Mouse (Mus musculus): ENCODE results near the gene 9230102O04Rik. TPM values are rescaled to one million over a fixed set of nuclear protein-coding genes. Genes with fewer than 3 reads are reported as not detected.

Gene 9230102O04Rik
- total and polyA plus RNA-seq, 3 experiments: 4.9 to 13.6 (median 5.0) TPM

- no peak for TF ChIP-seq CTCF (IDR thresholded peaks at IDR 0.05; ENCODE audit: low read depth, low read length)
- no peak for TF ChIP-seq POLR2AphosphoS5 (IDR thresholded peaks at IDR 0.05; ENCODE audit: insufficient replicate concordance, low read depth, low read length)
- no peak for TF ChIP-seq GATA1 (IDR thresholded peaks at IDR 0.05; ENCODE audit: borderline replicate concordance, low read length)
- TF ChIP-seq GATA2 (IDR thresholded peaks at IDR 0.05; ENCODE audit: borderline replicate concordance, low read depth, low read length): no peak
- no peak for TF ChIP-seq TAL1 (conservative IDR thresholded peaks at IDR 0.05; ENCODE audit: low read depth, low read length)
- Histone ChIP-seq H3K4me1 (ENCODE audit: insufficient read depth, low read depth, low read length) (peaks cover 50% of the 10 kb centered on the region), H3K9me3 (replicated peaks) (peaks cover 9% of the 10 kb centered on the region), H3K27me3 (ENCODE audit: insufficient read depth, low read length) (peaks cover 48% of the 10 kb centered on the region), H3K36me3 (replicated peaks) (peaks cover 50% of the 10 kb centered on the region), H3K4me3 (ENCODE audit: low read depth, low read length) (peak overlapping the region; percentile 72)
- peak; percentile 28 for DNase-seq (ENCODE audit: low spot score)
- peak; percentile 26 for ATAC-seq (ENCODE audit: extremely low read depth, insufficient number of reproducible peaks, low FRiP score, poor library complexity, severe bottlenecking)
Measured at GRCm38 (mm10) chr2:9879092-9879491, 10.2 kb downstream of the 9230102O04Rik start.

GRCm38 (mm10) chr2:9878564-9879081, 10.7 kb downstream of the 9230102O04Rik start:
- TF ChIP-seq GATA2 (IDR thresholded peaks at IDR 0.05; ENCODE audit: borderline replicate concordance, low read depth, low read length) (no peak), POLR2AphosphoS5 (IDR thresholded peaks at IDR 0.05; ENCODE audit: insufficient replicate concordance, low read depth, low read length) (no peak), TAL1 (conservative IDR thresholded peaks at IDR 0.05; ENCODE audit: low read depth, low read length) (no peak), CTCF (IDR thresholded peaks at IDR 0.05; ENCODE audit: low read depth, low read length) (no peak), GATA1 (IDR thresholded peaks at IDR 0.05; ENCODE audit: borderline replicate concordance, low read length) (no peak)
- ATAC-seq (ENCODE audit: extremely low read depth, insufficient number of reproducible peaks, low FRiP score, poor library complexity, severe bottlenecking) (no peak), DNase-seq (ENCODE audit: low spot score) (peak; percentile 56)
- Histone ChIP-seq H3K4me3 (ENCODE audit: low read depth, low read length) (peak overlapping the region; percentile 72), H3K36me3 (replicated peaks) (peaks cover 50% of the 10 kb centered on the region), H3K27me3 (ENCODE audit: insufficient read depth, low read length) (peaks cover 44% of the 10 kb centered on the region), H3K9me3 (replicated peaks) (peaks cover 9% of the 10 kb centered on the region), H3K4me1 (ENCODE audit: insufficient read depth, low read depth, low read length) (peaks cover 51% of the 10 kb centered on the region)

GRCm38 (mm10) chr2:9877966-9878563, 11.3 kb downstream of the 9230102O04Rik start:
- TF ChIP-seq GATA1 (IDR thresholded peaks at IDR 0.05; ENCODE audit: borderline replicate concordance, low read length): no peak
- TF ChIP-seq POLR2AphosphoS5 (IDR thresholded peaks at IDR 0.05; ENCODE audit: insufficient replicate concordance, low read depth, low read length): no peak
- TF ChIP-seq CTCF (IDR thresholded peaks at IDR 0.05; ENCODE audit: low read depth, low read length): no peak
- TF ChIP-seq TAL1 (conservative IDR thresholded peaks at IDR 0.05; ENCODE audit: low read depth, low read length): no peak
- TF ChIP-seq GATA2 (IDR thresholded peaks at IDR 0.05; ENCODE audit: borderline replicate concordance, low read depth, low read length): no peak
- no peak for DNase-seq (ENCODE audit: low spot score)
- Histone ChIP-seq H3K27me3 (ENCODE audit: insufficient read depth, low read length) (peaks cover 39% of the 10 kb centered on the region), H3K36me3 (replicated peaks) (peaks cover 48% of the 10 kb centered on the region), H3K4me3 (ENCODE audit: low read depth, low read length) (peak overlapping the region; percentile 72), H3K9me3 (replicated peaks) (peaks cover 8% of the 10 kb centered on the region), H3K4me1 (ENCODE audit: insufficient read depth, low read depth, low read length) (peaks cover 52% of the 10 kb centered on the region)
- ATAC-seq (ENCODE audit: extremely low read depth, insufficient number of reproducible peaks, low FRiP score, poor library complexity, severe bottlenecking): no peak

- DNase-seq (ENCODE audit: low spot score) (no peak), ATAC-seq (ENCODE audit: extremely low read depth, insufficient number of reproducible peaks, low FRiP score, poor library complexity, severe bottlenecking) (no peak)
- Histone ChIP-seq H3K9me3 (replicated peaks) (peaks cover under 1% of the 10 kb centered on the region; the same call in 1 of the 2 replicates), H3K36me3 (replicated peaks) (peaks cover 43% of the 10 kb centered on the region), H3K4me3 (ENCODE audit: low read depth, low read length) (peak overlapping the region; percentile 64), H3K27me3 (ENCODE audit: insufficient read depth, low read length) (peaks cover 31% of the 10 kb centered on the region), H3K4me1 (ENCODE audit: insufficient read depth, low read depth, low read length) (peaks cover 52% of the 10 kb centered on the region)
- TF ChIP-seq CTCF (IDR thresholded peaks at IDR 0.05; ENCODE audit: low read depth, low read length) (no peak), GATA2 (IDR thresholded peaks at IDR 0.05; ENCODE audit: borderline replicate concordance, low read depth, low read length) (no peak), TAL1 (conservative IDR thresholded peaks at IDR 0.05; ENCODE audit: low read depth, low read length) (no peak), POLR2AphosphoS5 (IDR thresholded peaks at IDR 0.05; ENCODE audit: insufficient replicate concordance, low read depth, low read length) (no peak), GATA1 (IDR thresholded peaks at IDR 0.05; ENCODE audit: borderline replicate concordance, low read length) (no peak)
Measured at GRCm38 (mm10) chr2:9877326-9877690, 12.0 kb downstream of the 9230102O04Rik start.

- Histone ChIP-seq H3K9me3 (replicated peaks) (no peaks in the 10 kb centered on the region), H3K36me3 (replicated peaks) (peaks cover 40% of the 10 kb centered on the region), H3K4me1 (ENCODE audit: insufficient read depth, low read depth, low read length) (peaks cover 55% of the 10 kb centered on the region), H3K4me3 (ENCODE audit: low read depth, low read length) (peak overlapping the region; percentile 64; the same call in 1 of the 2 replicates), H3K27me3 (ENCODE audit: insufficient read depth, low read length) (peaks cover 26% of the 10 kb centered on the region)
- no peak for DNase-seq (ENCODE audit: low spot score)
- no peak for ATAC-seq (ENCODE audit: extremely low read depth, insufficient number of reproducible peaks, low FRiP score, poor library complexity, severe bottlenecking)
- no peak for TF ChIP-seq GATA2 (IDR thresholded peaks at IDR 0.05; ENCODE audit: borderline replicate concordance, low read depth, low read length)
- no peak for TF ChIP-seq GATA1 (IDR thresholded peaks at IDR 0.05; ENCODE audit: borderline replicate concordance, low read length)
- TF ChIP-seq POLR2AphosphoS5 (IDR thresholded peaks at IDR 0.05; ENCODE audit: insufficient replicate concordance, low read depth, low read length): no peak
- TF ChIP-seq CTCF (IDR thresholded peaks at IDR 0.05; ENCODE audit: low read depth, low read length): no peak
- TF ChIP-seq TAL1 (conservative IDR thresholded peaks at IDR 0.05; ENCODE audit: low read depth, low read length): no peak
Measured at GRCm38 (mm10) chr2:9876621-9877325, 12.6 kb downstream of the 9230102O04Rik start.
